Mouse (Mus musculus) kidney, postnatal 10 days (tissue): ENCODE measurements around the gene Ube2l3.
A peak's percentile ranks its signal among the peaks of the same experiment; 100 is the strongest.
"Not testable (repeated sequence)": the region's sequence is repeated elsewhere in the genome, so short reads cannot be mapped to it uniquely, and the experiment has no call there.

Experiments used
- DNase-seq: peaks from one replicate; pipeline ENCODE4 v3.0.0; 2021; ENCODE audit warnings: mixed read lengths

Gene Ube2l3

GRCm38 (mm10) chr16:17202549-17202948 is at the start of gene Ube2l3:
TSS of gene Ube2l3 (minus strand) at chr16:17202649.
- DNase-seq = no peak

GRCm38 (mm10) chr16:17251539-17251938 is 49.1 kb upstream of the Ube2l3 start:
- DNase-seq = peak; percentile 91

- no peak for DNase-seq
These were observed 46.7 kb upstream of the Ube2l3 start for GRCm38 (mm10) chr16:17249135-17249534.

GRCm38 (mm10) chr16:17247727-17248126 is 45.3 kb upstream of the Ube2l3 start:
- peak; percentile 75 for DNase-seq

- DNase-seq = no peak
These were observed 42.5 kb upstream of the Ube2l3 start for GRCm38 (mm10) chr16:17244996-17245395.

- DNase-seq = no peak
These were observed 41.3 kb upstream of the Ube2l3 start for GRCm38 (mm10) chr16:17243731-17244130.

- DNase-seq = no peak
These were observed 37.0 kb upstream of the Ube2l3 start for GRCm38 (mm10) chr16:17239409-17239808.

- no peak for DNase-seq
These were observed 35.2 kb upstream of the Ube2l3 start for GRCm38 (mm10) chr16:17237634-17238033.

GRCm38 (mm10) chr16:17234916-17235665 is 32.6 kb upstream of the Ube2l3 start:
- peak; percentile 48 for DNase-seq

GRCm38 (mm10) chr16:17234499-17234895 is 32.0 kb upstream of the Ube2l3 start:
- DNase-seq = peak; percentile 44

GRCm38 (mm10) chr16:17233702-17234498 is 31.5 kb upstream of the Ube2l3 start:
- DNase-seq = peak; percentile 62

- DNase-seq = peak; percentile 98
These were observed 30.6 kb upstream of the Ube2l3 start, which contains the start of gene Hic2 for GRCm38 (mm10) chr16:17232794-17233701. TSS of gene Hic2 (plus strand) at chr16:17233572.

- not testable (repeated sequence) for DNase-seq
These were observed 29.1 kb upstream of the Ube2l3 start for GRCm38 (mm10) chr16:17231523-17231922.

GRCm38 (mm10) chr16:17226496-17226895 is 24.0 kb upstream of the Ube2l3 start:
- DNase-seq = no peak

- no peak for DNase-seq
These were observed 23.1 kb upstream of the Ube2l3 start for GRCm38 (mm10) chr16:17225584-17225983.

- DNase-seq = peak; percentile 98
These were observed 19.7 kb upstream of the Ube2l3 start for GRCm38 (mm10) chr16:17222197-17222596.

GRCm38 (mm10) chr16:17220127-17220733 is 17.8 kb upstream of the Ube2l3 start:
- no peak for DNase-seq

GRCm38 (mm10) chr16:17216934-17217633 is 14.6 kb upstream of the Ube2l3 start:
- no peak for DNase-seq

GRCm38 (mm10) chr16:17209981-17210838 is 7.8 kb upstream of the Ube2l3 start:
- peak; percentile 94 for DNase-seq

GRCm38 (mm10) chr16:17209404-17209960 is 7.0 kb upstream of the Ube2l3 start:
- DNase-seq = peak; percentile 39
